41 mouse cellular contexts compared by ENCODE assay signal in genomic region chr7:34101276-34101675, GRCm38 (mm10). TPM values are rescaled to one million over a fixed set of nuclear protein-coding genes. Genes with fewer than 3 reads are reported as not detected.
"Had no signal": no experiment of that assay in that cellular context is flagged by ENCODE, and none has a peak within 500 bp of the region (broad histone marks: within the 10 kb centered on the region; RNA-seq: fewer than 3 reads in every experiment).

No protein-coding gene starts in this region.

- ATAC-seq: hindbrain, postnatal 0 days; intestine, embryonic 16.5 days had no signal

- H3K36me3 ChIP-seq: hindbrain, embryonic 15.5 days; kidney, embryonic 15.5 days; limb, embryonic 12.5 days; liver, embryonic 13.5 days; liver, embryonic 15.5 days had no signal

- H3K27ac ChIP-seq: hindbrain, embryonic 13.5 days; hindbrain, embryonic 15.5 days; hindbrain, postnatal 0 days; kidney, embryonic 15.5 days; kidney, postnatal 0 days; limb, embryonic 12.5 days; liver, embryonic 13.5 days; liver, embryonic 15.5 days had no signal

- H3K4me1 ChIP-seq: heart, embryonic 12.5 days; hindbrain, embryonic 13.5 days; hindbrain, embryonic 15.5 days; kidney, embryonic 15.5 days; limb, embryonic 12.5 days; liver, embryonic 13.5 days; liver, embryonic 15.5 days had no signal

- H3K27me3 ChIP-seq: heart, embryonic 12.5 days; hindbrain, embryonic 13.5 days; hindbrain, embryonic 15.5 days; kidney, embryonic 15.5 days; limb, embryonic 12.5 days; liver, embryonic 13.5 days; liver, embryonic 15.5 days had no signal

- H3K9ac ChIP-seq: heart, embryonic 12.5 days; hindbrain, embryonic 13.5 days; hindbrain, embryonic 15.5 days; kidney, embryonic 15.5 days; limb, embryonic 12.5 days; liver, embryonic 13.5 days; liver, embryonic 15.5 days had no signal

- H3K9me3 ChIP-seq: hindbrain, embryonic 13.5 days; hindbrain, embryonic 15.5 days; liver, embryonic 15.5 days had no signal

- DNase-seq: gastrocnemius, postnatal 14 days; gastrocnemius, postnatal 36 days; heart, adult 18-20 months; heart, postnatal 10 days; heart, postnatal 36 days; kidney, adult 11 months; kidney, adult 2 months; kidney, adult 9 months; kidney, postnatal 14 days; kidney, postnatal 36 days; layer of hippocampus, adult 9-11 months; layer of hippocampus, postnatal 36 days; liver; liver, embryonic 13.5 days had no signal

- H3K4me2 ChIP-seq: heart, embryonic 12.5 days; hindbrain, embryonic 13.5 days; hindbrain, embryonic 15.5 days; kidney, embryonic 15.5 days; limb, embryonic 12.5 days; liver, embryonic 11.5 days; liver, embryonic 13.5 days; liver, embryonic 15.5 days had no signal

- H3K4me3 ChIP-seq: heart, embryonic 12.5 days; hindbrain, embryonic 13.5 days; hindbrain, embryonic 15.5 days; kidney, embryonic 15.5 days; limb, embryonic 12.5 days; liver, embryonic 13.5 days; liver, embryonic 15.5 days had no signal

RNA-seq across cellular contexts. Expression of gene Scgb1b30, which starts 6.0 kb away (rescaled TPM):
- total RNA-seq: gastrocnemius, adult 18-20 months; gastrocnemius, adult 8-10 months; gastrocnemius, postnatal 14 days; gastrocnemius, postnatal 36 days; heart, adult 18-20 months; heart, postnatal 10 days; heart, postnatal 36 days; hematopoietic stem cell, adult 5-6 weeks; hindbrain, postnatal 0 days; layer of hippocampus, adult 18-20 months; layer of hippocampus, adult 8-10 months; layer of hippocampus, postnatal 14 days; layer of hippocampus, postnatal 36 days; left cerebral cortex, adult 18-20 months; left cerebral cortex, adult 8-10 months; left cerebral cortex, postnatal 10 days; left cerebral cortex, postnatal 25 days had no signal
- polyA plus RNA-seq: gonadal fat pad, adult 2 months; heart, embryonic 12.5 days; heart, embryonic 14.5 days; heart, embryonic 16.5 days; hindbrain, embryonic 11.5 days; hindbrain, embryonic 13.5 days; hindbrain, embryonic 15.5 days; hindbrain, postnatal 0 days; intestine, embryonic 14.5 days; intestine, embryonic 16.5 days; kidney, adult 2 months; kidney, embryonic 15.5 days; kidney, postnatal 0 days; large intestine, adult 2 months; limb, embryonic 12.5 days; limb, embryonic 14.5 days; liver, embryonic 11.5 days; liver, embryonic 13.5 days; liver, embryonic 15.5 days had no signal
